Mouse (Mus musculus) heart, embryonic 13.5 days (tissue): ENCODE results near the gene Cisd3. TPM values are rescaled to one million over a fixed set of nuclear protein-coding genes. Genes with fewer than 3 reads are reported as not detected.

Source experiments
- ATAC-seq: fragments of 200-750 bp; cut with Nextera tagmentation; 2 replicates; pipeline ENCODE4 v1.8.0; 2017; ENCODE audit warnings: moderate TSS enrichment; ENCODE audit not compliant: insufficient number of reproducible peaks, low FRiP score, low TSS enrichment; ENCODE audit errors: extremely low read depth
- H3K27ac ChIP-seq: fragments of 300-500 bp; sonication (generic); replicated peaks from 2 replicates; pipeline ENCODE4 v1.5.1; 2015; ENCODE audit warnings: moderate library complexity, mild to moderate bottlenecking, inconsistent platforms
- H3K27me3 ChIP-seq: fragments of 300-500 bp; sonication (generic); replicated peaks from 2 replicates; pipeline ENCODE4 v1.6.1; 2015; ENCODE audit warnings: mild to moderate bottlenecking, inconsistent platforms
- H3K36me3 ChIP-seq: fragments of 300-500 bp; sonication (generic); 2 replicates; pipeline ENCODE4 v1.6.1; 2015; ENCODE audit warnings: mild to moderate bottlenecking, inconsistent platforms
- H3K4me1 ChIP-seq: fragments of 300-500 bp; sonication (generic); 2 replicates; pipeline ENCODE4 v1.6.1; 2015; ENCODE audit warnings: inconsistent platforms
- H3K4me2 ChIP-seq: fragments of 300-500 bp; sonication (generic); 2 replicates; pipeline ENCODE4 v1.6.1; 2015; ENCODE audit warnings: inconsistent platforms, mild to moderate bottlenecking, moderate library complexity
- H3K4me3 ChIP-seq: fragments of 300-500 bp; sonication (generic); 2 replicates; pipeline ENCODE4 v1.5.1; 2015; ENCODE audit warnings: moderate library complexity, mild to moderate bottlenecking, inconsistent platforms
- H3K9ac ChIP-seq: fragments of 300-500 bp; sonication (generic); 2 replicates; pipeline ENCODE4 v1.6.1; 2015; ENCODE audit warnings: inconsistent platforms, mild to moderate bottlenecking, moderate library complexity
- H3K9me3 ChIP-seq: fragments of 300-500 bp; sonication (generic); 2 replicates; pipeline ENCODE4 v1.6.1; 2016; ENCODE audit warnings: inconsistent platforms
- WGBS: fragments of 180-500 bp; shearing (Covaris S2); methylation state at CpG from one replicate; pipeline ENCODE4 v1.1.7; 2015; ENCODE audit warnings: mixed read lengths; 5-methylcytosine and 5-hydroxymethylcytosine counted together
- microRNA-seq: library from miRNA; unstranded; fragments of <30 nt; microRNA quantifications from one replicate; pipeline ENCODE4, GENCODE M21; 2016
- polyA plus RNA-seq: library from polyadenylated mRNA; unstranded; fragments of >200 nt; fragmentation: Nextera tagmentation; extraction: Ambion mirVana; gene quantifications from 2 replicates; pipeline ENCODE4 v1.2.1, GENCODE M21; 2015

Cisd3 gene
- polyA plus RNA-seq, 1 experiment from 2014 or later = 44.1 TPM

DNA sequence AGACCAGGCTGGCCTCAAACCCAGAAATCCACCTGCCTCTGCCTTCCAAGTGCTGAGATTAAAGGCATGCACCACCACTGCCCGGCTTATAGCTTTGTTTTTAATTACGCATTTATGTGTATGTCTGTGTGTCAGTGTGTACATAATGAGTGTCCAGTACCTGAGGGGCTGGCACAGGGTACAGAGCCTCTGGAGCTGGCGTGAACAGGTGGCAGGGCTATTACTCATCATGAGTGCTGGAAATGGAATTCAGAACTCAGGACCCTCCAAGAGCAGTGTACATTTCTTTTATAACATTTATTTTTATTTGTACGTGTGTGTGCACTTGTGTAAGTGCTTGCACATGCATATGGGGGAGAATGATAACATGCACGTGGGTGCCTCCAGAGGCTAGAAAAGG, 51.0 kb downstream of the Cisd3 start:
- no peak overlapping the region for H3K9ac ChIP-seq
- ATAC-seq = no peak
- no peak overlapping the region for H3K27ac ChIP-seq
- H3K27me3 ChIP-seq = no peaks in the 10 kb centered on the region
- H3K36me3 ChIP-seq = peaks cover 17% of the 10 kb centered on the region
- H3K9me3 ChIP-seq = 0 out of 2 replicates have a peak, but pooled peaks cover 2% of the 10 kb centered on the region
- peaks cover 18% of the 10 kb centered on the region for H3K4me1 ChIP-seq
- H3K4me2 ChIP-seq = no peak overlapping the region
- H3K4me3 ChIP-seq = no peak overlapping the region
- 85% methylated on average over 5 of the region's 5 CpGs for WGBS

GRCm38 (mm10) chr11:97737600-97737999, 52.0 kb downstream of the Cisd3 start:
- Histone ChIP-seq H3K4me1 (peaks cover 25% of the 10 kb centered on the region), H3K27ac (0 out of 2 replicates have a peak overlapping the region, but pooled peaks have one; percentile 0), H3K4me3 (no peak overlapping the region), H3K4me2 (no peak overlapping the region), H3K9me3 (0 out of 2 replicates have a peak, but pooled peaks cover 2% of the 10 kb centered on the region), H3K9ac (no peak overlapping the region), H3K36me3 (peaks cover 10% of the 10 kb centered on the region), H3K27me3 (no peaks in the 10 kb centered on the region)
- ATAC-seq = no peak
- 73% methylated on average over 4 of the region's 4 CpGs for WGBS

Small RNA genes within 50 kb of the gene (microRNA-seq; reads per million reads assigned to microRNA genes)
- not detected for gene Gm24158
- not detected for gene Mir6927

Other genes starting within 250 kb of the Cisd3 start
- gene 4933428G20Rik, start 185.5 kb upstream of the Cisd3 start, polyA plus RNA-seq = 0.84 and 1.5 TPM in 2 replicates
- gene Srcin1, start 109.6 kb upstream of the Cisd3 start, polyA plus RNA-seq = 0.03 and 0.08 TPM in 2 replicates
- 1.1 and 1.4 TPM in 2 replicates for gene Epop, start 56.1 kb upstream of the Cisd3 start, polyA plus RNA-seq
- 1.7 and 1.9 TPM in 2 replicates for gene Mllt6, start 22.4 kb upstream of the Cisd3 start, polyA plus RNA-seq
- gene Pcgf2, start 14.7 kb downstream of the Cisd3 start, polyA plus RNA-seq = 10.5 and 11.0 TPM in 2 replicates
- 371 and 445 TPM in 2 replicates for gene Psmb3, start 17.6 kb downstream of the Cisd3 start, polyA plus RNA-seq
- 0.90 and 1.0 TPM in 2 replicates for gene Pip4k2b, start 58.9 kb downstream of the Cisd3 start, polyA plus RNA-seq
- 10.2 and 10.5 TPM in 2 replicates for gene Cwc25, start 80.7 kb downstream of the Cisd3 start, polyA plus RNA-seq
- gene 1700001P01Rik, start 90.1 kb downstream of the Cisd3 start, polyA plus RNA-seq = not detected in 2 replicates
- 376 and 393 TPM in 2 replicates for gene Rpl23, start 96.6 kb downstream of the Cisd3 start, polyA plus RNA-seq
- 45.1 and 46.0 TPM in 2 replicates for gene Lasp1, start 113.2 kb downstream of the Cisd3 start, polyA plus RNA-seq
- gene B230217C12Rik, start 155.0 kb downstream of the Cisd3 start, polyA plus RNA-seq = 5.1 and 5.5 TPM in 2 replicates
- gene Fbxo47, start 198.3 kb downstream of the Cisd3 start, polyA plus RNA-seq = 0.70 and 1.1 TPM in 2 replicates